Mouse (Mus musculus): ENCODE results near the gene Psg21.
"Not testable (repeated sequence)": the region's sequence is repeated elsewhere in the genome, so short reads cannot be mapped to it uniquely, and the experiment has no call there.

- TF ChIP-seq CTCF (conservative IDR thresholded peaks at IDR 0.05; ENCODE audit: insufficient read depth, insufficient read length, low read depth, low read length); POLR2A (IDR thresholded peaks at IDR 0.05; ENCODE audit: low read depth, low read length): not testable (repeated sequence)
These were observed 40.1 kb downstream of the Psg21 start, which contains the start of gene Psg23 for GRCm38 (mm10) chr7:18616401-18616800.

Measured in kidney, adult 2 months (tissue).